Mouse (Mus musculus) liver, embryonic 14.5 days (tissue): ENCODE results near the gene Ccl9.

Source experiments
- CTCF ChIP-seq: IDR thresholded peaks from 2 replicates; pipeline ENCODE4 v1.5.1; 2016; ENCODE audit warnings: antibody characterized with exemption, low read depth, control low read depth
- EP300 ChIP-seq: IDR thresholded peaks from 2 replicates; pipeline ENCODE4 v1.6.1; 2016; ENCODE audit warnings: antibody characterized with exemption, low read depth

DNA sequence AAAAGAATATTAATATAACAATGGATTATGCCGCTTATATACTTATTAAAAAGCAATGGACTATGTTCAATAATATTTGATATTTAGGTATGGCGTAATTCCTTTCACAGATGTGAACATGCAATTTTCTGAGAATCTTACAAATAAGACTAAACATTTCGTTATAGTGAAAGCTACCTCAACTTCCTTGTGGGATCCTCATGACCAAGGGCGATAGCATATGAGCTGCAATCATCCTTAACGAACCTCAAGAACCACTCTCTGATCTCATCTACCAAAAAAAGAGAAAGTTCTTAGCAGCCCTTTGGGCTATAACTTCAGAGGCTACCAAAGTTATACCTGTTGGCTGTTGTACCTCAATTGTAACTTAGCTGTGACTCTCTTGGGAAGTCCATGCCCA, 15.0 kb upstream of the Ccl9 start:
- TF ChIP-seq CTCF = no peak
- no peak for TF ChIP-seq EP300
